Mouse (Mus musculus) gastrocnemius, postnatal 36 days (tissue): Measurements from ENCODE around the gene Poc1a. TPM values are rescaled to one million over a fixed set of nuclear protein-coding genes. Genes with fewer than 3 reads are reported as not detected.

Source experiments
- DNase-seq, 2 experiments: peaks; one replicate each; pipeline ENCODE4 v3.0.0; 2022
- intact Hi-C: fragments of 180-260 bp; cut with DNase I; formaldehyde crosslinking; loops from one replicate; pipeline ENCODE4 v1.15.1; 2025
- total RNA-seq, 2 experiments: library from RNA; stranded (reverse); gene quantifications; 2 replicates each; pipeline ENCODE4 v1.2.3; 2021

Poc1a gene
- total RNA-seq, 2 experiments from 2014 or later = 1.5 to 1.7 TPM

DNA sequence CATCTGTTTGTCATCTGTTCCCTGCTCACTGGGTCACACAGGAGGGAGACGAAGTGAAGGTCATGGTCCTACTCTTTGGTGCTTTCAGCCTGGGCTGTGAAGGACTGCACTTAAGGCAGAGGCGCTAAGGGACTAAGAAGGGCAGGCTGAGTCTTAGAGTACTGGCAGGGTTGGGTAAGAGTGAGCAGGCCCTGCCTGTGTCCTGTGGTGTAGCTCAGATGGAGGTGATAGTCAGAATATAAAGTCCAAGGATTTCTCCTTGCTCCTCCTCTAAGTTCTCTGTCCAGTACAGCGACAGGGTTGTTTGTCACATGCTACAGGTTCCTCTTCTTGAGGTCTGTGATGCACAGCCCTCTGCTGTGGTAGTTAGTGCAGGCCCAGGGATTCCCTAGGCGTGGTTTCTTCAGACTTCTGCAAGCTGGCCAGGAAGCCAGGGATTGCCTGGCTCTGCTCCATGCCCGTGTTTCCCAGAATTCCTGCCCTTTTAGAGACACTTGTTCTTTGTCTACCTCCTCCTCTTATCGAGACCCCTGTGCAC is 15.8 kb downstream of the Poc1a start:
- intact Hi-C loops = no loop called here
- no peak for DNase-seq

DNA sequence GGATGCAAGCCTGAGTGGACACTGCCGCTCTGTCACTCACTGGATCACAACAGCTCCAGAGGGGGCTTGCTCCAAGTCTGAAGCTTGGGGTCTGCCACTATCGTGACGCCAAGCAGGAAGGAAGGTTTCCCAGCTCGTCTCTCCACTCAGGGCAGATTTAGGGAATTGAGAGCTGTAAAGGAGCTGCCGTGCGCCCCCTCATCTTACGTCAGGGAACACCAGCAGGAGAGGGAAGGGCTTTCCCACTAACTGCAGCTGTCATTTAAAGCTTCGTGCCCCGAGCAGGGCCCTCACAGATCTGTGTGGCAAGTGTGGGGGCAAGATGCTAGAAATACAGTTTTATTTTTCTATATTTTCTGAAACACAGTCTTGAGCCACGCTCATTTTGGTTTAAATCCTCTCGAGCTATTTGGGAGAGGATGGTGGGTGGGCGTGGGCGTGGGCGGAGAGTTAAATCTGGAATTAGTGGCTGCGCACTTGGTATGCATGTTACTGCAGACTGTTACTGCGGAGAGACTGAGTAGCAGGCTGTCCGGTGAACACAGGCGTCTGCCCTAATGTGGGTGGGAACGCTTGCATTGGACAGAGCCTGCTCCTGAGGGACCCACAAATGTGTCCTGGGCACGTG is 19.4 kb downstream of the Poc1a start:
- peak in 1 of 2 experiments; percentile 8 for DNase-seq
- intact Hi-C loops = loop anchor here (5.0 kb wide), 1 partner anchor 177 kb away; the partner anchor contains the start of genes Parp3 and Rrp9

DNA sequence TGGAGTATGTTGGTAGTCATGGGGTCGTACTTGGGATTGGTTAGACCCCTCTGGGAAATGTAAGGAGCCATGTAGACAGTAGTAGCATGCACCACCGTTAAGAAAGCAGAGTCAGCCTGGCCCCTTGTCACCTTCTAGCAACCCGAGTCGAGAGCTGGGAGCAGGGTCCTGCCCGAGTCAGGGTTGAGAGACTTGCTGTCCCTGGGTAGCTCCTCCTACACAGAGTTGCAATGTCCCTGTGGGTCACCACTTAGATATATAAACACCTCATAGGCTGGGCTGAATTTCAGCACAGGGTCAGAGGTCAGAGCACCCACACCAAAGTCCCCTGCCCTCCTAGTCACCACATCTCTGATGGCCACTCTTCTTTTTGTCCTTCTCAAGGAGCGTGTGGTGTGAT is 20.1 kb downstream of the Poc1a start:
- intact Hi-C loops = loop anchor here (5.0 kb wide), 1 partner anchor 176 kb away; the partner anchor contains the start of genes Parp3 and Rrp9
- DNase-seq = no peak

DNA sequence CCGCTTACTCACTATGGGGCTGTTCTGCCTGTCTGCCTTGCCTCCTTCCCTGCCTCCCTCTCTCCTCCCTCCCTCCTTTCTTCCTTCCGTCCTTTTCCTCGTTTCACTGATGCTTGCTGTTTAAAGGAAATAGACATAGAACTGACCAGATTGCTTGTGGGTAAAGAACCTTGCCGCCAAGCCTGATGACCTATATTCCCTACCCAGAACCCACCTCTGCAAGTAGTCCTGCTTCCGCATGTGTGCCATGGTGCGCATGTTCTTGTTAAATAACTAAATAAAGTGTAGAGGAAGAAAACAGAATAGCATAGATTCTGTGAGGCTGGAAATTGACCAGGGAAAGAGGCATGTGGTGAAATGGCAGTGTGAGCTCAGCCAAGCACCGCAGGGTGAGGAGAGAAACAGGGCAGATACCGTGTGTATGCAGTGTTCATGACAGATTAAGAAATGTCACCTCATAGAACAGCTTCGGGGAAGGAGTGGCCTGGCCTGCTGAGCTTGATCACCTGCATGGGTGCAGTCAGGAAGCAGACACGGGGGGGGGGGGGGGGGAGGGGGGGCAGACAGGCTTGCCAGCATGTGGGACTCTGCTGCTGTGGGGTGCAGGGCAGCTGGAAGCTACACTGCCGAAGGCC is 20.7 kb downstream of the Poc1a start:
- intact Hi-C loops = loop anchor here (5.0 kb wide), 1 partner anchor 176 kb away; the partner anchor contains the start of genes Parp3 and Rrp9
- DNase-seq = no peak

DNA sequence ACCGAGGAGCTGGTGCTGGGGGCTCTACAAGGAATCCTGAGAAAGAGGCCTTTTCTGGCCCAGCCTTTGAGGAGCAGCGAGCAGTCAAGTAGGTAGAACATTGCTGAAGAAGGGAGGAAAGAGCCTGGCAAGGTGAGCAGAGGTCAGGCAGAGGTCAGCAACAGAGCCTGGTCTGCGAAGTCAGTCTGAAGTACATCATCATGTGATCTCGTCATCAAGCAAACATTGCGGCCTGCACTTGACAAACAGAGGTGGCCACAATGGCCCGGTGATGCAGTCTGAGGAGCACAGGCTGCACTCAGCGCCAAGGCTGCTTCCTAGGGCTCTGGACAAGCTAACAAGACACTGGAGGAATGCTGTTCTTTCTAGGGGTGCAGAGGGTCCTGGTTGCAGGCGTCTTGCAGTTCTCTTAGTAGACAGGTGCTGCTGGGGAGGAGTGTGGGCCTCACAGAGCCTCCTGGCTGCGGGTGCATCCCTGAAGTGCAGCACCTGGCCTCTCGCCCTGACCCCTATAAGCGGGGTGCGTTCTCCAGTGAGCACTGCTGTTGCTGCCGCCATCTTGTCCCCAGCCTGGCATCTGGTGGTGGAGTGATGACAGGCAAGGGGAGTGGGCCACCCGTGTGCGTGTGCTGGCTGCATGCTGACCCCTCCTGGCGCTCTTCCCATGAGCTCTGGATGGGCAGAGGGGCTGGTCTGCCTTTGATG is 21.7 kb downstream of the Poc1a start:
- DNase-seq = no peak
- intact Hi-C loops = loop anchor here (5.0 kb wide), 1 partner anchor 175 kb away; the partner anchor contains the start of genes Parp3 and Rrp9

DNA sequence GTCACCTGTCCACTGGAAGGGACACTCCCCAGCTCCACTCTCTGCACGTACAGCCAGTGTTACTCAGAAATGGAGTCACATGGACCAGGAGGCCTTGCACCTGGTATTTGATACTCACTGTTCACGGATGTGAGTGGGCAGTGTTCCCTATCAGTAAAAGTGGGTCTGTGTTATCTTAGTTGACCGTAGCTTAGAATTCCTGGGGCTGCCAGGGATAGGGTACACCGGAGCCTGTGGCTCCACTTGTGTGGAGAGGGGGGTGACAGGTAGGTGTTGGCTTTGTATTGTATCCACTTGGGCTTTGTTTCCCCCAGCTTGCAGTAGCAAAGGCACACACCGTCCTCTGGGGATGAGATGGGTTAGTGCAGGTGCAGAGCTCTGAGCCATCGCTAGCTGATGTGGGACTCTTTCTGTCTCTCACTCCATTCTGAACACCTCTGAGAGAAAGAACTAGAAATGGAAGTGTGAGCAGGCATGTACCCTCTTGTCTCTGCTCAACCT is 22.6 kb downstream of the Poc1a start:
- DNase-seq = no peak
- intact Hi-C loops = loop anchor here (5.0 kb wide), 1 partner anchor 174 kb away; the partner anchor contains the start of genes Parp3 and Rrp9

DNA sequence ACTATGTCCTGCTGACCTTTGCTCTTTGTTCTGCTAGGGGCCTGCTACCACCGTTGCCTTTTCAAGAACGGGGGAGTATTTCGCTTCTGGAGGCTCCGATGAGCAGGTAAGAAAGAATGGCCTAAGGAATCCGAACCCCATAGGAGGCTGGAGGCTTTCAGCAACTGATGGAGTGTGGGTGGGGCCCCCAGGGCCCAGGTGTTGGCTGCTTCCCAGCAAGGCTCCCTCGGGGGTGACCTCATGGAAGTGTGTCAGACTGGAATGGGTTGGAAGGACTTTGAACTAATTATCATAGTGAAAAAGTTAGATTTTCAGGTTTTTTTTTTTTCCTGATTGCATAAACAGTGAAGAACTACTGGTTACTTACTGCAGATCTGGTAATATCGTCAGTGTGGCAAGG is 24.4 kb downstream of the Poc1a start:
- DNase-seq = no peak
- intact Hi-C loops = loop anchor here (5.0 kb wide), 1 partner anchor 42 kb away; no protein-coding TSS in a partner anchor

DNA sequence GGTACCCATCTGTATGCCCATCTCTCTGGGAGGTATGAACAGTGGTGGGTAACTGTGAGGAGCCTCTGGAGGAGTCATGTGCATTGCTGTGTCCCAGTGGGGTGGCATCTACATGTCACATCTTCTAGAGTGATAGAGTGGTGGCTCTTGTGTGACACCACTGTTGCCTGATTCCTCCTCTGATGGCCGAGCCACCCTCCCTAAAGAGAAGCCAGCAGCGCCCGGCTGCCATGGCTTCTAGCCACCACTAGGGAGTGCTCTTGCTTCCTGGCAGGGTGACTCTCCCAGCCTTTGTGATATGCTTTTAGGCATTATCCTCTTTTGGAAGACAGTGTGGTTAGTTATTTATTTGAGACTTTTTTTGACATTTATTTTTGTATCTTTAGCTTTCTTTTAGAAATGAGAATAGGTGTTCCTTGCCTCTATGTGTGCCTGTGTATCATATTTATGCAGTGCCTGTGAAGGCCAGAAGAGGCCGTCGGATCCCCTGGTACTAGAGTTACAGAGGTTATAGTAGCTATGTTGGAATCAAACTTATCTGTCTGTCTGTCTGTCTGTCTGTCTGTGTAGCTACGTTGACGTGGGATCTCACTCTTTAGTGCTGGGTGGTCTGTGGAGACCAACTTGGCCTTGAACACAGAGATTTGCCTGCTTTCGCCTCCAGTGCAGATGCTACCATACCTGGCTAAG is 25.9 kb downstream of the Poc1a start:
- peak; percentile 63 to 71 for DNase-seq
- intact Hi-C loops = loop anchor here (2.0 to 5.0 kb wide), 2 partner anchors 40 to 114 kb away; no protein-coding TSS in a partner anchor

DNA sequence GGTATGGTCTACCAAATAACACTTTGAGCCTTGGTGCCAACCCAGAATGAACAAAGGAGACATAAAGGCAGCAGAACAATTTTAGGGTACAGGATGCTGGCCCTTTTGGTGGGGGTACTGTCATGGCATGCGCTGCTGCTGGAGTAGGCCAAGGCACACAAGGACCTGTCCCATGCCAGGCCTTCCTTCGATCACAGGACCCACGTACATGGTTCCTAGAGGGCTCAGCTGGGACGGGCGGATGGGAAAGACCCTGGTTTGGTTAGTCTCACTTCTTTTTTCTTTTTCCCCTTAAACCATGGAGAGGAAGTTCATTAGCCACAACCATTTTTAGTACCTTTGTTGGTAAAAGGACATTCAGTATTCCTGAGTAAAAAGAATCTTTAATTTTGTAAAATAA is 27.3 kb downstream of the Poc1a start:
- intact Hi-C loops = loop anchor here (5.0 kb wide), 1 partner anchor 39 kb away; no protein-coding TSS in a partner anchor
- no peak for DNase-seq

DNA sequence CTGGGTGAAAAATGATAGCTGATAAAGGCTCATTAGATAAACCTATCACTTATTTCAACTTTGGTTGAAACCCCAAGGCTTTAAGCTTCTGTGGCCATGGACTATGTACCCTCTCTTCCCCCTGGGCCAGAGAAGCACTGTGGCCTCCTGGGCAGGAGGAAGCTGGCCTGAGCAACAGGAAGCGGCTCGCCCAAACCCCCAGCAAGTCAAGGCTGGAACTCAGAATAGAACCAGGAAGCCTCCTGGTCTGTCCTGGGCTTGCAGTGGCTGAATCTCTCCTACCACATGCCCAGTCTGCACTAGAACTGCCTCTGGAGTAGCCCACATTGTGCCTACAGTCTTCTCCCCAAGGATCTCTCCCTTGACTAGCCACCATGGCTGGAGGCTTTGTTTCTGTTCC is 27.7 kb downstream of the Poc1a start:
- intact Hi-C loops = loop anchor here (5.0 kb wide), 1 partner anchor 39 kb away; no protein-coding TSS in a partner anchor
- no peak for DNase-seq

DNA sequence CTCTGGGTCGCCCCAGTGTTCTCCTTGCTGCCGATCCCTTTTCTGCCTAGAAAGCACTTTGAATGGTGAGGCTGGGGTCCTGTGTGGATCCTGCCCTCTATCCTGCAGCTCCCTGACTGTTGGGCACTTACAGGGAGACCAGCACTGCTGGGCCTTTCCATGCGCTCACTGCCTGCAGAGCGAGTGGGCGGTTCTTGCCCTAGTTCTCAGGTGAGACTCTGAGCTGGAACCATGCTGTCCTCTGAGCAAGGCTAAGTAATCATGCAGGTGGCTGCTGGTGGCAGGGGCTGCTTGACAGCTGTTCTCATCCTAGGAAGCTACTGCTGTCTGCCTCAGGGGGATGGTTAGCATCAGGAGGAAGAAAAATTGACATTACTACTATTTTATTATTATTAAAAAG is 28.1 kb downstream of the Poc1a start:
- intact Hi-C loops = loop anchor here (5.0 kb wide), 1 partner anchor 38 kb away; no protein-coding TSS in a partner anchor

DNA sequence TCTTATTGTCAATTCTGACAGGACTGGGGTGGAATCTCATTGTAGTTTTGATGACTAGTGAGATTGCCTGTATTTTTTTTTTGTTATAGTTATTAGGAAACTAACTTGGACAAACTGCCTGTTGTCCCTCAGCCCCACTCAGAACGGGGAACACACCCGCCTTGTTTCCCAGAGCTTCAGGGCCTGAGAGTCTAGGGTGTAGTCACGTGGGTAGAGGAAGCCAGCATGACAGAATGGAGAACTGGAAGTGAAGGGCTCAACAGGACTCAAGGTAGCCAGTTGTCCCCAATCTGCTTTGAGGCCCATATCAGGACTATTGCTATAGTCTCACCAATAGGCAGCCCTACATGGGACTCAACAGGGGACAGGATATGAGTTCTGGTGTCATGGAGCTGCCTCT is 29.0 kb downstream of the Poc1a start:
- intact Hi-C loops = loop anchor here (5.0 kb wide), 1 partner anchor 37 kb away; no protein-coding TSS in a partner anchor
- no peak for DNase-seq

More for the DNA sequence above, 28.1 kb downstream of the Poc1a start:
- no peak for DNase-seq

DNA sequence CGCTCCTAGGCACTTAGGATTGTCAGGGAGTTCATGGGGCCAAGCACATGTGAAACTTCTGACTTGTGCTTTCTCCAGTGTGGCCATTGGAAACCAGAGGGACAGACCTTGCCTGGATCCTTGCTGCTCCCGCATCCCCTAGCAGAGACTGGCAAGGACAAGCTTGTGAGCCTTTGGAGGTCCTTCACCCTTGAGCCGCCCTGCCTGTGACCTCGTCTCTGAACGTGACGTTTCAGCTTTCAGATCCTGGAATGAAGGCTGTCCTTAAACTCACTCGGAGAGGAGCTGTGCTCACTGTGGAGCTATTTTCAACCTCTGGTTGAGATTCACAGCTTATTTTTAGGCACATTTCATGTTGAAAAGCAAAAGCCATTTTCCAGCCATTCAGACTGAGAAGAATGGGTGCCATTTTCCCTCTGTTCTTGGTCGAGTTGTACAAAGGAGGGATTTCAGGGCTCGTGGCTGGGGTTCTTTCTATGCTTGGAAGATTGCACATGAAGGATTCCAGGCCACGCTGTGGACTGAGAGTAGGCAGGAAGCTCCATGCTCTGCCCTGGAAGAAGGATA is 30.8 kb downstream of the Poc1a start:
- DNase-seq = no peak
- intact Hi-C loops = no loop called here

DNA sequence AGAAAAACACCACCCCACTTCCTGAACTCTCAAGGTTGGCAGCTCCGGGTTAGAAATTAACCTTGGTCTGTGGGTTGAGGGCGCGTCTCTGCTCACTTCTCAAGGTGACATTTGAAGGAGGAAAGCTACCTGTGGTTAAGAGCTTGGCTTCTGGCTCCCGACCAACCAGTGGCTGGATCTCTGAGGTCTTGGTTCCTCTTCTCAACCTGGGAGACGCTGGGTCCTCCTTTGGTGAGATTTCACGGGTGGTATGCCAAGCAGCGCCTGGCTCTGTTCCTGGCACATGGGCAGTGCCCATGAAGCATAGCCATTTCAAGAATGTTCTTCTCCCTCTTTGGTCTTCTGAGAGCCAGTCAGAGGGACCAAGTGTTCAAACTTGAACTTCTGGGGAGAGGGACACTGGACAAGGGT is 32.1 kb downstream of the Poc1a start:
- no peak for DNase-seq
- intact Hi-C loops = no loop called here

DNA sequence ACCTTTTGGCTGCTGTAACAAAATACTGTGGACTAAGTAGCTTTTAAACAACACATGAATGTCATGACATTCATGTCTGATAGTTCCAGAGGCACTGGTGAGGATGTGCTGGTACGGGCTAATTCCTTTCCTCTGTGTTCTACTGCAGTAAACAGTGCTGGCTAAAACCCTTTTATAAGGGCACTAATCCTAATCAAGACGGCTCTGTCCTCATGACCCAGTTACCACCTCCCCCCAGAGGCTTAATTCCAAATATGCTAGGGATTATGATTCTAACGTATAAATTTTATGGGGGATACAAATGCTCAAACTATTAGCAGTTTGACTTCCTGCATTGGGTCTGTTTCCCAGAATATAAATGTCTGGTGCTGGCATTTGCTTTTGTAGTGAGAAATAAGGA is 33.3 kb downstream of the Poc1a start:
- intact Hi-C loops = no loop called here
- no peak for DNase-seq

DNA sequence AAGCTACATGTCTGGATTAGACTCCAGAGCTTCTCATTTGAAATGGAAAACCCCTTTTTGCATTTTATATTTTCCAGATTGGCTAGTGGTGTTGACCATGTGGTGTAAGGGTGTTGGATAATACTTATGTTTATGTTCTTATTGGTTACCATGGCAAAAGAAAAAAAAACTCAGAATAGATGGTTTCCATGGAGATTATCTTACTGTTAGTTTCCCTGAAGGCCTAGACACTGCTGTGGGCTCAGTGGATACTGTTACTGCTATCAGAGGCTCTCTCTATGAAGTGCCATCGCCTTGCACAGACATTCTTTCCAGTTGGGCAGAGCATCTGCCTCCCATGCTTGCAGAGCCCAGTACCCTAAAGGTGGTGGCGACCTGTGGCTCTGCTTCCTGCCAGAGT is 37.2 kb downstream of the Poc1a start:
- DNase-seq = no peak
- intact Hi-C loops = no loop called here

DNA sequence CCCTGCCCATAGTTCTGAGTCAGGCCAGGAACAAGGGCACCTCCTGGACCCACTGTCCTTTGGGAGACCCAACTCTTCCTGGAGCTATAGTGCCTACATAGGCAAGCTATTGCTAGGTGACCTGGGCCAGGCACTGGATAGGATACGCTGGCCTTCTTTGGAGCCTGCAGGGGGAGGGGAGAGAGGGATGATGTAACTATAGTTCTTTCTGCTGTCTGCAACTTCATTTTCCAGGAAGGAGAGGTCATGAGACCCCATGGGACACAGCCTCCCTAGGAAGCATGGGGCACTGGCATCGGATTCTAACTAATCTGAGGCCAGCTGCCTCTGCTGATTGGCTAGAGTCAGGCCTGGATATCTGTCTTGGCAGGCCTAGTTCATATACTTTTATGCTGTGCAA is 38.2 kb downstream of the Poc1a start:
- intact Hi-C loops = no loop called here

DNA sequence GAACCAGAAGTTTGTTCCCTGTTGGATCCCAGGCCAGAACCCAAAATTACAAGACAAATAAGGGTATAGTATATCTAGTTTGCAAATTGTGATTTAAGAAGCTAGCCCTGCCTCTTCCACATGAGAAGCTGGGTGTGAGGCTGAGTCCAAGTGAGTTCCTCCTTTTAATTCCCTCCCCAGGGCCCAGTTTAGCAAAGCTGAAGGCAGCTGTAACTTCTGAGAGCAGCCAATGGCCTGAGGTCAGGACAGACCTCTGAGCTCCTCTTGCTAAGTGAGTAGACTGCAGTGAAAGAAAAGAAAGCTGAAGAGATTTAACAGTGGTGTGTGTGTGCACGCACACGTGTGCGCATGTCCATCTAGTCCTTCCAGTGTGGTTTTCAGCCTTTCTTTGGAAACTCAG is 41.6 kb downstream of the Poc1a start:
- no peak for DNase-seq
- intact Hi-C loops = no loop called here

More for the DNA sequence above, 38.2 kb downstream of the Poc1a start:
- DNase-seq = no peak

DNA sequence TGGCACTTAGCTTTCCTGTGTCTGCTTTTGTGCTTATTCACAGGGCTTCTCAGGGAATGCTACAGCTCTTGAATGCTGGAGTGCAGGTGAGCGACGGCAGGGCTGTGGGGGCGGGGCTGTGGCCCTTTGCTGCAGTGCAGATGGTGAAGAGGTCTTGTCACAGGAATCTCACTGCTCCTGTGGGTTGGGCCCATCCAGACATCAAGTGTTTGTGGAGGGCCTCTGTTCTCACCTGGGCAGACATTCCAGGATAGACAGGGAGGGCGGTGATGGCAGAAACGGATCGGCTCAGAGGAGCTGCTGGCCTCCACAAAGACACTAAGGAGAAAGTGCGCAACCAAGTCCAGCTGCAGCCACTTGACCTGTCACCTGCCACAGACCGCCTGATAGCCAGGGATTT is 45.4 kb downstream of the Poc1a start:
- intact Hi-C loops = no loop called here
- DNase-seq = no peak
